Mouse (Mus musculus): ENCODE data around the gene Wdr89.

Gene Wdr89

GRCm38 (mm10) chr12:75612711-75613110 lies 56.6 kb downstream of the Wdr89 start:
- no peak for DNase-seq

- peak; percentile 77 to 83 for DNase-seq
Observed at GRCm38 (mm10) chr12:75599490-75599889, 69.8 kb downstream of the Wdr89 start.

GRCm38 (mm10) chr12:75598988-75599387 lies 70.3 kb downstream of the Wdr89 start:
- DNase-seq = no peak

- no peak for DNase-seq
Observed at GRCm38 (mm10) chr12:75597707-75598106, 71.6 kb downstream of the Wdr89 start.

- peak; percentile 99 to 100 for DNase-seq
Observed at GRCm38 (mm10) chr12:75596154-75597002, 73.0 kb downstream of the Wdr89 start, which contains the start of gene Ppp2r5e. TSS of gene Ppp2r5e (minus strand) at chr12:75596245.

GRCm38 (mm10) chr12:75595291-75596153 lies 73.8 kb downstream of the Wdr89 start:
- peak; percentile 25 to 56 for DNase-seq

GRCm38 (mm10) chr12:75594404-75594803 lies 74.9 kb downstream of the Wdr89 start:
- DNase-seq = no peak

GRCm38 (mm10) chr12:75593817-75594216 lies 75.5 kb downstream of the Wdr89 start:
- no peak for DNase-seq

GRCm38 (mm10) chr12:75587501-75587900 lies 81.8 kb downstream of the Wdr89 start:
- no peak for DNase-seq

- DNase-seq = no peak
Observed at GRCm38 (mm10) chr12:75583776-75584175, 85.6 kb downstream of the Wdr89 start.
